Mouse (Mus musculus) heart, embryonic 13.5 days (tissue): Measurements from ENCODE around the gene Olfr70. TPM values are rescaled to one million over a fixed set of nuclear protein-coding genes. Genes with fewer than 3 reads are reported as not detected.

Experiments used
- ATAC-seq: fragments of 200-750 bp; cut with Nextera tagmentation; 2 replicates; pipeline ENCODE4 v1.8.0; 2017; ENCODE audit warnings: moderate TSS enrichment; ENCODE audit not compliant: insufficient number of reproducible peaks, low FRiP score, low TSS enrichment; ENCODE audit errors: extremely low read depth
- H3K27ac ChIP-seq: fragments of 300-500 bp; sonication (generic); replicated peaks from 2 replicates; pipeline ENCODE4 v1.5.1; 2015; ENCODE audit warnings: moderate library complexity, mild to moderate bottlenecking, inconsistent platforms
- H3K27me3 ChIP-seq: fragments of 300-500 bp; sonication (generic); replicated peaks from 2 replicates; pipeline ENCODE4 v1.6.1; 2015; ENCODE audit warnings: mild to moderate bottlenecking, inconsistent platforms
- H3K36me3 ChIP-seq: fragments of 300-500 bp; sonication (generic); 2 replicates; pipeline ENCODE4 v1.6.1; 2015; ENCODE audit warnings: mild to moderate bottlenecking, inconsistent platforms
- H3K4me1 ChIP-seq: fragments of 300-500 bp; sonication (generic); 2 replicates; pipeline ENCODE4 v1.6.1; 2015; ENCODE audit warnings: inconsistent platforms
- H3K4me2 ChIP-seq: fragments of 300-500 bp; sonication (generic); 2 replicates; pipeline ENCODE4 v1.6.1; 2015; ENCODE audit warnings: inconsistent platforms, mild to moderate bottlenecking, moderate library complexity
- H3K4me3 ChIP-seq: fragments of 300-500 bp; sonication (generic); 2 replicates; pipeline ENCODE4 v1.5.1; 2015; ENCODE audit warnings: moderate library complexity, mild to moderate bottlenecking, inconsistent platforms
- H3K9ac ChIP-seq: fragments of 300-500 bp; sonication (generic); 2 replicates; pipeline ENCODE4 v1.6.1; 2015; ENCODE audit warnings: inconsistent platforms, mild to moderate bottlenecking, moderate library complexity
- H3K9me3 ChIP-seq: fragments of 300-500 bp; sonication (generic); 2 replicates; pipeline ENCODE4 v1.6.1; 2016; ENCODE audit warnings: inconsistent platforms
- WGBS: fragments of 180-500 bp; shearing (Covaris S2); methylation state at CpG from one replicate; pipeline ENCODE4 v1.1.7; 2015; ENCODE audit warnings: mixed read lengths; 5-methylcytosine and 5-hydroxymethylcytosine counted together
- polyA plus RNA-seq: library from polyadenylated mRNA; unstranded; fragments of >200 nt; fragmentation: Nextera tagmentation; extraction: Ambion mirVana; gene quantifications from 2 replicates; pipeline ENCODE4 v1.2.1, GENCODE M21; 2015

The Olfr70 gene
- polyA plus RNA-seq, 1 experiment from 2014 or later = not detected

DNA sequence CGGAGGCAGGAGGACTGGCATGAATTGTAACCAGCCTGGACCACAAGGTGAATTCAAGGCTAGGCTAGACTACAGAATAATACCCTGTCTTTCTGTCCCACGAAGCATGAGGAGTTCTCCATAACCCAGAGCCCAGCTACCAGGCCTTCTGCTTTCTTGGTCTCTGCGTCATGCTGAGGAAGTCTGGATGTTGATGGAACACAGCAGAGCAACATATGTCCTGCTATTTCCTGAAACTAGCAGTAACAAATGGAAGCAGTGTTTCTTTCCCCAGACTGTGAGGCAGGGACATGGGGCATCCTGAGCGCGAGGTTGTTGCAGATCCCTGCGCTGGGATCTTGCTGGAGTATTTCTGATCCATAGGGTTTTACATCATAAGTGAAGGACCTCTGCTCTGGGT lies 22.1 kb downstream of the Olfr70 start:
- H3K4me2 ChIP-seq = no peak overlapping the region
- no peak overlapping the region for H3K9ac ChIP-seq
- H3K4me3 ChIP-seq = no peak overlapping the region
- H3K27me3 ChIP-seq = no peaks in the 10 kb centered on the region
- H3K4me1 ChIP-seq = no peaks in the 10 kb centered on the region
- no peak for ATAC-seq
- no peak overlapping the region for H3K27ac ChIP-seq
- no peaks in the 10 kb centered on the region for H3K9me3 ChIP-seq
- peaks cover 43% of the 10 kb centered on the region for H3K36me3 ChIP-seq
- WGBS = 87% methylated on average over 6 of the region's 6 CpGs

DNA sequence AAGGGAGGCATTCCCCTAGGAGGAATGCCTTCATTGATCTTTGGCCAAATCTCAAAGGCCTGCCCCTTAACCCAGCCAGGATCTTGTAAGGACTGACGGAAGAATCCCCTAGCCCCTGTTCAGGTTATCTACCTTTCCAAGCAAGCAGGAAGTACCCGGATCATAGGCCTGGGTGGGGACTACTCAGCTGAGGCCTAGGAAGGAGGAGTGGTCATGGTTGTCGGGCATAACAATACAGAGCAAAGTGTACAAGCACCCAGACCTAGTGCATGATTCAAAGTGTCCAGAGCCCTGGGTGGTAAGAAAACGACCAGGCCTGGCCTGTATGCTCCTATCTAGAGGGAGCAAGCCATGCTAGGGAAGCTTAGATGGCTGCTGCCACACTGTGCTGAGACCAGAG lies 25.0 kb downstream of the Olfr70 start:
- no peaks in the 10 kb centered on the region for H3K27me3 ChIP-seq
- no peak for ATAC-seq
- no peaks in the 10 kb centered on the region for H3K9me3 ChIP-seq
- no peak overlapping the region for H3K4me2 ChIP-seq
- no peak overlapping the region for H3K4me3 ChIP-seq
- H3K27ac ChIP-seq = no peak overlapping the region
- 66% methylated on average over 4 of the region's 4 CpGs for WGBS
- peaks cover 21% of the 10 kb centered on the region for H3K36me3 ChIP-seq
- peaks cover 19% of the 10 kb centered on the region for H3K4me1 ChIP-seq
- no peak overlapping the region for H3K9ac ChIP-seq

- ATAC-seq = no peak
- no peaks in the 10 kb centered on the region for H3K27me3 ChIP-seq
- peaks cover 21% of the 10 kb centered on the region for H3K36me3 ChIP-seq
- H3K4me3 ChIP-seq = no peak overlapping the region
- H3K9ac ChIP-seq = no peak overlapping the region
- no peak overlapping the region for H3K4me2 ChIP-seq
- peaks cover 24% of the 10 kb centered on the region for H3K4me1 ChIP-seq
- H3K9me3 ChIP-seq = no peaks in the 10 kb centered on the region
- 70% methylated on average over 5 of the region's 5 CpGs for WGBS
- no peak overlapping the region for H3K27ac ChIP-seq
Measured at GRCm38 (mm10) chr4:43674974-43675373, 25.6 kb downstream of the Olfr70 start.

- Histone ChIP-seq H3K4me1 (peaks cover 30% of the 10 kb centered on the region), H3K27me3 (no peaks in the 10 kb centered on the region), H3K36me3 (peaks cover 19% of the 10 kb centered on the region), H3K9me3 (no peaks in the 10 kb centered on the region), H3K9ac (no peak overlapping the region), H3K4me2 (no peak overlapping the region), H3K27ac (no peak overlapping the region), H3K4me3 (no peak overlapping the region)
- 70% methylated on average over 8 of the region's 8 CpGs for WGBS
- no peak for ATAC-seq
Measured at GRCm38 (mm10) chr4:43673703-43674102, 26.9 kb downstream of the Olfr70 start.

DNA sequence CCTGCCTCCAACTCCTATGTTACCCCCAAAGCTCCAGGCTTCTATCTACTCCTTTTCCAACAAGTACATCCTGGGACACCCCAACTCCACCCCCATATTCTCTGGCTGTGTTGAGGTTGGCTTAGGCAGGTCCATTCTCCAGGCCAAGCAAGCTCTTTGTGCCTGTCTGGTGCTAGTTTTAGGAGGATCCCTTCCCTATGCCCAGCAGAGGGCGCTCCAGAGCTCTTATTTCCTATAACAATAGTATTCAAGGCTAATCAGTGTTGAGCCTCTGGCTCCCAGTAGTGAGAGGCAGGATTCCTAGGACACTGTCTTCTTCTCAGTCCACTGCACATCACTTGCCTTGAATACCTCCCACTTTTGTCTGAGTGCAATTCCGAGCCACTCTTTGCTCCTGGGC lies 28.5 kb downstream of the Olfr70 start:
- Histone ChIP-seq H3K36me3 (peaks cover 7% of the 10 kb centered on the region), H3K9ac (no peak overlapping the region), H3K27me3 (peaks cover 11% of the 10 kb centered on the region), H3K4me1 (peaks cover 33% of the 10 kb centered on the region), H3K27ac (no peak overlapping the region), H3K4me2 (no peak overlapping the region), H3K9me3 (no peaks in the 10 kb centered on the region), H3K4me3 (no peak overlapping the region)
- WGBS = 11% methylated on average over 2 of the region's 2 CpGs
- no peak for ATAC-seq

DNA sequence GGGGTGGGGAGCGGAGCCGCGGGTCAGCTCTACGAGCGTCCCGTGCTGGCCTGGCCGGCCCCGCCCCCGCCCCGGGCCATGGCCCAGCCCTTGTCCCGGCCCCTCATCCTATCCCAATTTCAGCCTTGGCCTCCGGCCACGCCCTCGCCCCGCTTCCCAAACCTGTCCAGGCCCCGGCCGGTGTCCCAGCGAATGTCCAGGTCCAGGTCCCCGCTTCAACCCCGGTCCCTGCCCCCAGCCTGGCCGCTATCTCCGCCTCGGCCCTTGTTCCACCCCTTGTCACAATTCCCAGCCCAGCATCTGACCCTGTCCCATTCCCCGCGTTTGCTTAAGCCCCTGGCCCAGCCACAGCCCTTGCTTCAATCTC lies 31.2 kb downstream of the Olfr70 start:
- Histone ChIP-seq H3K9ac (peak overlapping the region; percentile 91), H3K4me3 (peak overlapping the region; percentile 78), H3K36me3 (peaks cover 5% of the 10 kb centered on the region), H3K9me3 (no peaks in the 10 kb centered on the region), H3K4me2 (peak overlapping the region; percentile 76), H3K4me1 (peaks cover 33% of the 10 kb centered on the region), H3K27me3 (peaks cover 36% of the 10 kb centered on the region), H3K27ac (peak overlapping the region; percentile 48)
- under 1% methylated on average over 25 of the region's 25 CpGs for WGBS
- ATAC-seq = peak; percentile 87

GRCm38 (mm10) chr4:43668782-43669427 lies 31.7 kb downstream of the Olfr70 start, which contains the start of the genes Tmem8b and Fam221b:
Gene Tmem8b (plus strand): TSS chr4:43668971.
Gene Fam221b (minus strand): TSS chr4:43669145.
- peak within 1 kb of the TSS; percentile 78 for H3K4me3 ChIP-seq
- H3K9me3 ChIP-seq = no peaks in the 10 kb centered on the region
- peaks cover 33% of the 10 kb centered on the region for H3K4me1 ChIP-seq
- H3K9ac ChIP-seq = peak within 1 kb of the TSS; percentile 91
- H3K27me3 ChIP-seq = peaks cover 38% of the 10 kb centered on the region
- peak within 1 kb of the TSS; percentile 76 for H3K4me2 ChIP-seq
- 2% methylated on average over 39 of the region's 41 CpGs for whole genome bisulfite sequencing
- ATAC-seq = peak; percentile 86
- peak within 1 kb of the TSS; percentile 48 for H3K27ac ChIP-seq
- no peaks in the 10 kb centered on the region for H3K36me3 ChIP-seq

GRCm38 (mm10) chr4:43666412-43666811 lies 34.2 kb downstream of the Olfr70 start:
- ATAC-seq = no peak
- Histone ChIP-seq H3K36me3 (no peaks in the 10 kb centered on the region), H3K9ac (no peak overlapping the region), H3K27me3 (peaks cover 62% of the 10 kb centered on the region), H3K4me2 (no peak overlapping the region), H3K9me3 (no peaks in the 10 kb centered on the region), H3K27ac (no peak overlapping the region), H3K4me1 (peaks cover 22% of the 10 kb centered on the region), H3K4me3 (no peak overlapping the region)
- WGBS = 8% methylated on average over 4 of the region's 4 CpGs

GRCm38 (mm10) chr4:43657146-43657545 lies 43.5 kb downstream of the Olfr70 start:
- Histone ChIP-seq H3K27me3 (peaks cover 34% of the 10 kb centered on the region), H3K9me3 (no peaks in the 10 kb centered on the region), H3K4me3 (peak overlapping the region; percentile 70), H3K36me3 (no peaks in the 10 kb centered on the region), H3K27ac (0 out of 2 replicates have a peak overlapping the region, but pooled peaks have one; percentile 25), H3K9ac (peak overlapping the region; percentile 33; the same call in 1 of the 2 replicates), H3K4me1 (peaks cover 31% of the 10 kb centered on the region), H3K4me2 (peak overlapping the region; percentile 91)
- ATAC-seq = no peak
- 62% methylated on average over 4 of the region's 4 CpGs for WGBS

DNA sequence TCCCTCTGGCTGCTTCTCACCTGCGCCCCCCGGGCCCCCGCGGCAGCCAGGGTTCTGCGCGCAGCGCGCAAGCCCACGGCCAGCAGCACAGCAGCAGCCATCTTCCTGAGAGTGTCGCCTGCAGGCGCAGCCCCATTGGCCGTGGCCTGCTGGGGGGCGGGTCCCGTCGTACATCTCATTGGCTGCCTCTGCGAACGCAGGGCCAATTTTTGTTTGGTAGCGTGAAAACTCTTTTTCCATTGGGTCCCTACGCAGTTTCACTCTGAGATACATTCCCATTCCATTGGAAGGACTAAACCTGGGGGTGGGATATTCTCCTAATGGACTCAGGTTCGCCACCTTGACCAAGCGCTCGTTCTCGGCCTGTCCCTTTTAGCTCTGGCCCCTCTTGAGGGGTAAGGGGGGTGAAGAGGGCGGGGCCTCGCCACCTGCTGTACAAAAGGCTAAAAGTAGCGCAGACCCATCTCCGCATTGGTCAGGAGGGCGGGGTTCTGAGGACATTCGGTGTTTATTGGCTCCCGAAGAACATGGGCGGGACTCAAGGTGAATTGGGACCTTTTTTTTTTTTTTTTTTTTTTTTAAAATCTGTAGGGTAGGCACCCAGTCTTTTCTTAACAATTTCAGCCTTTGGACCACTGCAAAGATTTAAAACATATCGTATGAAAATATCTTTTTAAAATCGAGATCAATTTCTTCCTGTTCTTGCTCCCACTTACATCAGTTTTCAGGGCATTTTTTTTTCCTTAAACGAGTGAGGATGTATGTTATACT lies 44.1 kb downstream of the Olfr70 start, which contains the start of gene Hint2:
Gene Hint2, minus strand, starts transcription at position 128 of the 771 bp plus-strand sequence.
- Histone ChIP-seq H3K36me3 (peaks cover 4% of the 10 kb centered on the region; the same call in 1 of the 2 replicates), H3K4me2 (peak within 1 kb of the TSS; percentile 91), H3K27ac (peak within 1 kb of the TSS; percentile 90), H3K4me3 (peak within 1 kb of the TSS; percentile 70), H3K27me3 (peaks cover 28% of the 10 kb centered on the region), H3K9ac (peak within 1 kb of the TSS; percentile 89), H3K4me1 (peaks cover 31% of the 10 kb centered on the region), H3K9me3 (no peaks in the 10 kb centered on the region)
- peak; percentile 89 for ATAC-seq
- WGBS = 2% methylated on average over 34 of the region's 34 CpGs

DNA sequence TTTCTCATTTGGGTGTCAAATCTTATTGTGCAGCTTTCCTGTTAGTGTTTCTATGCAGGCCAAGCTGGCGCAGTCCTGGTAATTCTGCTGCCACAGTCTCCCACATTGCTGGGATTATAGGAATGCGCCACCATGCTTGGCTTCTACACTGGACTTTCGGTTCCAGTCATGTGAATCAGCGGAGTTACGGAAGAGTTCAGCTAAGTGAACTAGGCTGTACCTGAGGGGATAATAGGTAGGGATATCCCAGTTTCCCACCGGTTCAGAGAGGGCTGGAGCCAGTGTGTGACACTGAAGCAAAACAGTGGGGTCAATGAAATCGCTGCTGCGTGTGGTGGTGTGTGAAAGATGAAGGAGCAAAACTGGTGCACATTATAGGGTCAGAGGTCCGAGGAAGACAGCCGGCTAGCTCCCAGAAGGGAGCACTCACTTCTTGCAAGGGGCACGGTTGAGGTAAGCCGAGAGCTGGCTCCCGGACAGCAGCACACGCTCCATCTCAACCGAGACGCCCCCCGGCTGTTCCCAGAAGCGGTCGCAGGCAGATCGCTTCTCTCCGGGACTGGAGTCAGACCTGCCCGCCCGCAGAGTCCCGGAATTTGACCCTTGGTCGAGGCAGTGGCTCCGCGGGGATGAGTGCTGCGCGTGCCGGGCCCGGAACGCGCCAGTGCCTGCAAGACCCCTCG lies 44.8 kb downstream of the Olfr70 start:
- 6% methylated on average over 34 of the region's 34 CpGs for whole genome bisulfite sequencing
- Histone ChIP-seq H3K9me3 (no peaks in the 10 kb centered on the region), H3K4me2 (peak overlapping the region; percentile 91), H3K4me3 (peak overlapping the region; percentile 70), H3K4me1 (peaks cover 24% of the 10 kb centered on the region), H3K27me3 (peaks cover 21% of the 10 kb centered on the region), H3K27ac (peak overlapping the region; percentile 90), H3K9ac (peak overlapping the region; percentile 89), H3K36me3 (peaks cover 7% of the 10 kb centered on the region)
- ATAC-seq = no peak; the same call in 1 of the 2 replicates
